Mouse (Mus musculus): ENCODE measurements at regions not wholly inside any gene's neighbourhood (a gene's known extent, or its start where the extent isn't known, plus 50 kb on each side); places are given as distances from the start of the nearest gene placed in this dataset.

DNA sequence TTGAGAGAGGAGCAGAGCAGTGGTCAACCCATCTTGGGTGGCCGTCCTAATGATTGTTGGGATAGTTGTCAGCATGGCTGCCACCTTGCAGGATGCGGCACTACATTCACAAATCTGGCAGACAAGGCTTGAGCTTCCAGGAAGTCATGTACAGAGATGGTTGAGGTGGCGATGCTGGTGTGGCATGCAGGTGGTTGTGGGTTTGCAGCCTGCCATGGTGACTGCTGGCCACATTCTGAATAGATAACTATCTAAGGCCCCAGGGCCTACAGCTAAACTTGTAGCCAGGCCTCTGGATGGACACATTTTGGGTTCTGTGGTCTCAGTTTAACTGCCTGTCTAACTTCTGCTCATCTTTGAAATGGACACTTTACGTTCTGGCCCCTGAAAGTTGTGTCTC lies 265.8 kb upstream of the Id2 start:
- TF ChIP-seq CTCF (IDR thresholded peaks at IDR 0.05; ENCODE audit: low read depth, low read length) (no peak), POLR2A (IDR thresholded peaks at IDR 0.05; ENCODE audit: borderline replicate concordance, low read depth, low read length) (no peak)

Data from bone marrow macrophage, adult 2 months (primary cell).